Mouse (Mus musculus) liver, embryonic 14.5 days (tissue): ENCODE measurements at regions not wholly inside any gene's neighbourhood (a gene's known extent, or its start where the extent isn't known, plus 50 kb on each side); places are given as distances from the start of the nearest gene placed in this dataset.
"Not testable (repeated sequence)": the region's sequence is repeated elsewhere in the genome, so short reads cannot be mapped to it uniquely, and the experiment has no call there.

Experiments used
- ATAC-seq: fragments of 200-750 bp; cut with Nextera tagmentation; 2 replicates; pipeline ENCODE4 v1.8.0; 2017; ENCODE audit warnings: moderate number of reproducible peaks, mild to moderate bottlenecking, moderate library complexity; ENCODE audit not compliant: insufficient read depth
- DNase-seq, 3 experiments: peaks; one replicate each; pipeline ENCODE4 v3.0.0-alpha.2; 2012 to 2013; ENCODE audit warnings: low read depth in 3 of 3, low spot score in 3 of 3
- H3K27ac ChIP-seq: fragments of 300-500 bp; sonication (generic); 2 replicates; pipeline ENCODE4 v1.5.1; 2014; ENCODE audit warnings: moderate library complexity, mild to moderate bottlenecking, control low read depth, inconsistent platforms
- H3K27me3 ChIP-seq: fragments of 300-500 bp; sonication (generic); 2 replicates; pipeline ENCODE4 v1.6.1; 2014; ENCODE audit warnings: mild to moderate bottlenecking, low read length, moderate library complexity; ENCODE audit not compliant: control insufficient read depth, insufficient read depth
- H3K36me3 ChIP-seq: fragments of 300-500 bp; sonication (generic); replicated peaks from 2 replicates; pipeline ENCODE4 v1.6.1; 2014; ENCODE audit warnings: low read depth; ENCODE audit not compliant: control insufficient read depth, insufficient read depth
- H3K4me1 ChIP-seq, 2 experiments: fragments of 200-500 bp in 1 of 2; fragments of 300-500 bp in 1 of 2; sonication (generic) in 1 of 2; replicated peaks; 2 replicates each; pipeline ENCODE4 v1.6.1; 2012 to 2014; ENCODE audit warnings: antibody characterized with exemption in 1 of 2, inconsistent platforms in 1 of 2, low read length in 1 of 2; ENCODE audit not compliant: control insufficient read depth in 2 of 2, insufficient read depth in 2 of 2
- H3K4me2 ChIP-seq: fragments of 300-500 bp; sonication (generic); 2 replicates; pipeline ENCODE4 v1.6.1; 2014; ENCODE audit warnings: low read depth, mild to moderate bottlenecking, control low read depth, moderate library complexity
- H3K4me3 ChIP-seq, 2 experiments: fragments of 200-500 bp in 1 of 2; fragments of 300-500 bp in 1 of 2; sonication (generic) in 1 of 2; 2 replicates each; pipeline ENCODE4 v1.5.1; 2012 to 2014; ENCODE audit warnings: low read depth in 2 of 2, low read length in 2 of 2, mild to moderate bottlenecking in 2 of 2, control low read depth in 1 of 2, inconsistent platforms in 1 of 2, moderate library complexity in 1 of 2; ENCODE audit not compliant: insufficient read depth in 1 of 2
- H3K9ac ChIP-seq: fragments of 300-500 bp; sonication (generic); replicated peaks from 2 replicates; pipeline ENCODE4 v1.6.1; 2014; ENCODE audit warnings: mild to moderate bottlenecking, control low read depth, moderate library complexity
- H3K9me3 ChIP-seq: fragments of 300-500 bp; sonication (generic); 2 replicates; pipeline ENCODE4 v1.6.1; 2016; ENCODE audit warnings: low read length, mixed read lengths; ENCODE audit not compliant: control insufficient read depth
- CTCF ChIP-seq: IDR thresholded peaks from 2 replicates; pipeline ENCODE4 v1.5.1; 2016; ENCODE audit warnings: antibody characterized with exemption, low read depth, control low read depth
- EP300 ChIP-seq: IDR thresholded peaks from 2 replicates; pipeline ENCODE4 v1.6.1; 2016; ENCODE audit warnings: antibody characterized with exemption, low read depth
- WGBS: fragments of 180-500 bp; shearing (Covaris S2); extraction: QIAGEN DNeasy Blood & Tissue Kit; methylation state at CpG from one replicate; pipeline ENCODE4 v1.1.7; 2014; ENCODE audit not compliant: insufficient replicate concordance; 5-methylcytosine and 5-hydroxymethylcytosine counted together

- no peak overlapping the region for H3K9ac ChIP-seq
- ATAC-seq (no peak), DNase-seq (no peak)
- TF ChIP-seq EP300 (no peak), CTCF (no peak)
- no peaks in the 10 kb centered on the region for H3K36me3 ChIP-seq
- no peaks in the 10 kb centered on the region; the same call in 1 of the 2 replicates for H3K9me3 ChIP-seq
- no peaks in the 10 kb centered on the region for H3K4me1 ChIP-seq
- 61% methylated on average over 5 of the region's 5 CpGs for WGBS
- H3K4me2 ChIP-seq: no peak overlapping the region
- no peak overlapping the region for H3K27ac ChIP-seq
- no peaks in the 10 kb centered on the region for H3K27me3 ChIP-seq
- no peak overlapping the region for H3K4me3 ChIP-seq
These were observed 918.3 kb downstream of the Adam6a start for GRCm38 (mm10) chr12:114462037-114462436.

- DNase-seq (no peak), ATAC-seq (no peak)
- H3K4me3 ChIP-seq: no peak overlapping the region
- H3K4me1 ChIP-seq: no peaks in the 10 kb centered on the region
- H3K9ac ChIP-seq: no peak overlapping the region
- H3K27ac ChIP-seq: no peak overlapping the region
- H3K27me3 ChIP-seq: no peaks in the 10 kb centered on the region
- no peak overlapping the region for H3K4me2 ChIP-seq
- no peaks in the 10 kb centered on the region; the same call in 1 of the 2 replicates for H3K9me3 ChIP-seq
- TF ChIP-seq CTCF (no peak), EP300 (no peak)
- H3K36me3 ChIP-seq: no peaks in the 10 kb centered on the region
These were observed 918.9 kb downstream of the Adam6a start for GRCm38 (mm10) chr12:114462566-114462965.

GRCm38 (mm10) chr12:114468857-114469256 lies 925.1 kb downstream of the Adam6a start:
- Histone ChIP-seq H3K27ac (no peak overlapping the region), H3K4me2 (no peak overlapping the region), H3K9me3 (no peaks in the 10 kb centered on the region), H3K9ac (no peak overlapping the region), H3K4me1 (no peaks in the 10 kb centered on the region), H3K36me3 (no peaks in the 10 kb centered on the region), H3K4me3 (no peak overlapping the region), H3K27me3 (no peaks in the 10 kb centered on the region)
- no peak for ATAC-seq
- TF ChIP-seq CTCF: no peak
- TF ChIP-seq EP300: no peak
- 68% methylated on average over 2 of the region's 2 CpGs for WGBS
- DNase-seq: no peak

- not testable (repeated sequence) for H3K36me3 ChIP-seq, H3K27ac ChIP-seq, H3K9ac ChIP-seq, H3K9me3 ChIP-seq, ATAC-seq, H3K4me3 ChIP-seq, H3K4me2 ChIP-seq, H3K27me3 ChIP-seq, DNase-seq, H3K4me1 ChIP-seq
These were observed 929.0 kb downstream of the Adam6a start for GRCm38 (mm10) chr12:114472678-114473077.

GRCm38 (mm10) chr12:114478741-114479140 lies 935.0 kb downstream of the Adam6a start:
- WGBS: 50% methylated on average over 3 of the region's 3 CpGs
- Histone ChIP-seq H3K27me3 (no peaks in the 10 kb centered on the region), H3K27ac (no peak overlapping the region), H3K36me3 (no peaks in the 10 kb centered on the region), H3K9ac (no peak overlapping the region), H3K4me1 (no peaks in the 10 kb centered on the region), H3K9me3 (no peaks in the 10 kb centered on the region), H3K4me3 (no peak overlapping the region), H3K4me2 (no peak overlapping the region)
- DNase-seq (no peak), ATAC-seq (no peak)
- TF ChIP-seq EP300: no peak
- no peak for TF ChIP-seq CTCF

GRCm38 (mm10) chr12:114493500-114494031 lies 949.9 kb downstream of the Adam6a start:
- H3K4me1 ChIP-seq, H3K36me3 ChIP-seq, H3K27me3 ChIP-seq, H3K27ac ChIP-seq, H3K9ac ChIP-seq, H3K9me3 ChIP-seq, DNase-seq, H3K4me2 ChIP-seq, H3K4me3 ChIP-seq, ATAC-seq: not testable (repeated sequence)
- 37% methylated on average over 2 of the region's 2 CpGs for WGBS
